Mouse (Mus musculus): Measurements from ENCODE around the gene Tma7.

The Tma7 gene

GRCm38 (mm10) chr9:109102541-109102940 is 20.2 kb upstream of the Tma7 start:
- no peak for DNase-seq (ENCODE audit: inconsistent ontology term)

GRCm38 (mm10) chr9:109101933-109102445 is 19.6 kb upstream of the Tma7 start:
- DNase-seq (ENCODE audit: inconsistent ontology term) = no peak

- no peak for DNase-seq (ENCODE audit: inconsistent ontology term)
Measured at GRCm38 (mm10) chr9:109100307-109100928, 18.0 kb upstream of the Tma7 start.

- DNase-seq (ENCODE audit: inconsistent ontology term) = peak; percentile 84
Measured at GRCm38 (mm10) chr9:109098969-109099368, 16.6 kb upstream of the Tma7 start.

- DNase-seq (ENCODE audit: inconsistent ontology term) = peak; percentile 51
Measured at GRCm38 (mm10) chr9:109098366-109098765, 16.0 kb upstream of the Tma7 start.

- DNase-seq (ENCODE audit: inconsistent ontology term) = peak; percentile 94
Measured at GRCm38 (mm10) chr9:109097831-109098230, 15.4 kb upstream of the Tma7 start.

- peak; percentile 73 for DNase-seq (ENCODE audit: inconsistent ontology term)
Measured at GRCm38 (mm10) chr9:109097291-109097690, 14.9 kb upstream of the Tma7 start.

- DNase-seq (ENCODE audit: inconsistent ontology term) = peak; percentile 47
Measured at GRCm38 (mm10) chr9:109096856-109097255, 14.5 kb upstream of the Tma7 start.

- DNase-seq (ENCODE audit: inconsistent ontology term) = peak; percentile 54
Measured at GRCm38 (mm10) chr9:109096251-109096661, 13.9 kb upstream of the Tma7 start.

- DNase-seq (ENCODE audit: inconsistent ontology term) = peak; percentile 89
Measured at GRCm38 (mm10) chr9:109095137-109095982, 13.0 kb upstream of the Tma7 start, which contains the start of gene Plxnb1. Plxnb1 (plus strand) TSS chr9:109095389.

- peak; percentile 57 for DNase-seq (ENCODE audit: inconsistent ontology term)
Measured at GRCm38 (mm10) chr9:109094553-109095136, 12.3 kb upstream of the Tma7 start.

GRCm38 (mm10) chr9:109093786-109094552 is 11.6 kb upstream of the Tma7 start:
- no peak for DNase-seq (ENCODE audit: inconsistent ontology term)

GRCm38 (mm10) chr9:109092799-109093198 is 10.4 kb upstream of the Tma7 start:
- DNase-seq (ENCODE audit: inconsistent ontology term) = no peak

- no peak for DNase-seq (ENCODE audit: inconsistent ontology term)
Measured at GRCm38 (mm10) chr9:109091802-109092201, 9.4 kb upstream of the Tma7 start.

- DNase-seq (ENCODE audit: inconsistent ontology term) = peak; percentile 71
Measured at GRCm38 (mm10) chr9:109090446-109090845, 8.1 kb upstream of the Tma7 start.

GRCm38 (mm10) chr9:109087987-109088386 is 5.6 kb upstream of the Tma7 start:
- DNase-seq (ENCODE audit: inconsistent ontology term) = peak; percentile 46

- peak; percentile 61 for DNase-seq (ENCODE audit: inconsistent ontology term)
Measured at GRCm38 (mm10) chr9:109084922-109085321, 2.5 kb upstream of the Tma7 start.

- no peak for DNase-seq (ENCODE audit: inconsistent ontology term)
Measured at GRCm38 (mm10) chr9:109081749-109082123, 651 bp downstream of the Tma7 start.

- no peak for DNase-seq (ENCODE audit: inconsistent ontology term)
Measured at GRCm38 (mm10) chr9:109080516-109080915, 1.9 kb downstream of the Tma7 start.

GRCm38 (mm10) chr9:109073661-109074573 is 8.5 kb downstream of the Tma7 start, which contains the start of gene Atrip:
Atrip (minus strand) TSS chr9:109074124.
- DNase-seq (ENCODE audit: inconsistent ontology term) = peak; percentile 91
